Mouse (Mus musculus): Measurements from ENCODE around the gene Slc7a10. TPM values are rescaled to one million over a fixed set of nuclear protein-coding genes. Genes with fewer than 3 reads are reported as not detected.

Slc7a10 gene
- total and polyA plus RNA-seq, 3 experiments, result 0.60 to 2.9 (median 0.77) TPM

GRCm38 (mm10) chr7:35176412-35177381 is 9.5 kb upstream of the Slc7a10 start:
- no peaks in the 10 kb centered on the region for H3K4me1 ChIP-seq (ENCODE audit: control insufficient read depth, insufficient read depth, low read length)
- 45% methylated on average over 18 of the region's 18 CpGs for WGBS
- H3K27ac ChIP-seq, result no peak overlapping the region
- no peaks in the 10 kb centered on the region for H3K36me3 ChIP-seq (ENCODE audit: control insufficient read depth, insufficient read depth, low read length)
- no peak overlapping the region for H3K9ac ChIP-seq (ENCODE audit: low read depth, low read length)
- DNase-seq, result no peak
- intact Hi-C loops (cut with DNase I), result loop anchor here (10.0 kb wide), 1 partner anchor 322 kb away; no protein-coding TSS in a partner anchor
- TF ChIP-seq POLR2A (IDR thresholded peaks at IDR 0.05; ENCODE audit: insufficient read depth, low read depth, low read length), result no peak
- peak; percentile 68 for TF ChIP-seq CTCF (IDR thresholded peaks at IDR 0.05)
- no peak overlapping the region for H3K4me3 ChIP-seq
- no peaks in the 10 kb centered on the region for H3K79me2 ChIP-seq (replicated peaks; ENCODE audit: control insufficient read depth, insufficient read depth, low read length)
- no peaks in the 10 kb centered on the region for H3K27me3 ChIP-seq (ENCODE audit: control insufficient read depth, insufficient read depth, low read length)

- Histone ChIP-seq H3K79me2 (replicated peaks; ENCODE audit: control insufficient read depth, insufficient read depth, low read length) (no peaks in the 10 kb centered on the region), H3K27me3 (ENCODE audit: control insufficient read depth, insufficient read depth, low read length) (peaks cover 10% of the 10 kb centered on the region), H3K36me3 (ENCODE audit: control insufficient read depth, insufficient read depth, low read length) (no peaks in the 10 kb centered on the region), H3K9ac (ENCODE audit: low read depth, low read length) (peak overlapping the region; percentile 52), H3K4me1 (ENCODE audit: control insufficient read depth, insufficient read depth, low read length) (no peaks in the 10 kb centered on the region), H3K4me3 (no peak overlapping the region; the same call in 1 of the 2 replicates), H3K27ac (no peak overlapping the region)
- no peak for DNase-seq
- TF ChIP-seq CTCF (IDR thresholded peaks at IDR 0.05), result peak; percentile 51
- no peak for TF ChIP-seq POLR2A (IDR thresholded peaks at IDR 0.05; ENCODE audit: insufficient read depth, low read depth, low read length)
- no peak for TF ChIP-seq EP300 (IDR thresholded peaks at IDR 0.05; ENCODE audit: insufficient read depth, low read depth, low read length)
- 5% methylated on average over 54 of the region's 54 CpGs for whole genome bisulfite sequencing
- intact Hi-C loops (cut with DNase I), result loop anchor here (5.0 kb wide), 1 partner anchor 77 kb away; no protein-coding TSS in a partner anchor
Observed at GRCm38 (mm10) chr7:35184833-35185724, 1.1 kb upstream of the Slc7a10 start.

GRCm38 (mm10) chr7:35189699-35190098 is 3.5 kb downstream of the Slc7a10 start:
- 58% methylated on average over 5 of the region's 5 CpGs for WGBS
- no peak overlapping the region for H3K4me3 ChIP-seq
- TF ChIP-seq CTCF (IDR thresholded peaks at IDR 0.05), result no peak
- no peak for TF ChIP-seq EP300 (IDR thresholded peaks at IDR 0.05; ENCODE audit: insufficient read depth, low read depth, low read length)
- no peak for TF ChIP-seq POLR2A (IDR thresholded peaks at IDR 0.05; ENCODE audit: insufficient read depth, low read depth, low read length)
- peaks cover 10% of the 10 kb centered on the region for H3K27me3 ChIP-seq (ENCODE audit: control insufficient read depth, insufficient read depth, low read length)
- H3K9ac ChIP-seq (ENCODE audit: low read depth, low read length), result no peak overlapping the region
- no peaks in the 10 kb centered on the region for H3K79me2 ChIP-seq (replicated peaks; ENCODE audit: control insufficient read depth, insufficient read depth, low read length)
- no peak overlapping the region for H3K27ac ChIP-seq
- no peaks in the 10 kb centered on the region for H3K4me1 ChIP-seq (ENCODE audit: control insufficient read depth, insufficient read depth, low read length)
- H3K36me3 ChIP-seq (ENCODE audit: control insufficient read depth, insufficient read depth, low read length), result no peaks in the 10 kb centered on the region
- intact Hi-C loops (cut with DNase I), result loop anchor here (5.0 kb wide), 1 partner anchor 73 kb away; no protein-coding TSS in a partner anchor
- no peak for DNase-seq

GRCm38 (mm10) chr7:35191276-35191675 is 5.1 kb downstream of the Slc7a10 start:
- Histone ChIP-seq H3K9ac (ENCODE audit: low read depth, low read length) (no peak overlapping the region), H3K36me3 (ENCODE audit: control insufficient read depth, insufficient read depth, low read length) (no peaks in the 10 kb centered on the region), H3K27ac (no peak overlapping the region), H3K79me2 (replicated peaks; ENCODE audit: control insufficient read depth, insufficient read depth, low read length) (no peaks in the 10 kb centered on the region), H3K27me3 (ENCODE audit: control insufficient read depth, insufficient read depth, low read length) (peaks cover 2% of the 10 kb centered on the region; the same call in 1 of the 2 replicates), H3K4me3 (no peak overlapping the region), H3K4me1 (ENCODE audit: control insufficient read depth, insufficient read depth, low read length) (no peaks in the 10 kb centered on the region)
- WGBS, result 25% methylated on average over 2 of the region's 2 CpGs
- no peak for TF ChIP-seq EP300 (IDR thresholded peaks at IDR 0.05; ENCODE audit: insufficient read depth, low read depth, low read length)
- no peak for TF ChIP-seq CTCF (IDR thresholded peaks at IDR 0.05)
- TF ChIP-seq POLR2A (IDR thresholded peaks at IDR 0.05; ENCODE audit: insufficient read depth, low read depth, low read length), result no peak
- no peak for DNase-seq
- intact Hi-C loops (cut with DNase I), result no loop called here

- WGBS, result 39% methylated on average over 2 of the region's 2 CpGs
- no peak for TF ChIP-seq CTCF (IDR thresholded peaks at IDR 0.05)
- no peak for TF ChIP-seq EP300 (IDR thresholded peaks at IDR 0.05; ENCODE audit: insufficient read depth, low read depth, low read length)
- no peak for TF ChIP-seq POLR2A (IDR thresholded peaks at IDR 0.05; ENCODE audit: insufficient read depth, low read depth, low read length)
- H3K4me1 ChIP-seq (ENCODE audit: control insufficient read depth, insufficient read depth, low read length), result no peaks in the 10 kb centered on the region
- no peaks in the 10 kb centered on the region for H3K79me2 ChIP-seq (replicated peaks; ENCODE audit: control insufficient read depth, insufficient read depth, low read length)
- no peaks in the 10 kb centered on the region for H3K27me3 ChIP-seq (ENCODE audit: control insufficient read depth, insufficient read depth, low read length)
- intact Hi-C loops (cut with DNase I), result no loop called here
- DNase-seq, result no peak
- H3K27ac ChIP-seq, result no peak overlapping the region
- H3K9ac ChIP-seq (ENCODE audit: low read depth, low read length), result no peak overlapping the region
- H3K4me3 ChIP-seq, result no peak overlapping the region
- no peaks in the 10 kb centered on the region for H3K36me3 ChIP-seq (ENCODE audit: control insufficient read depth, insufficient read depth, low read length)
Observed at GRCm38 (mm10) chr7:35197022-35197421, 10.8 kb downstream of the Slc7a10 start.

All from heart, adult 2 months (tissue).